Mouse (Mus musculus) intestine, embryonic 14.5 days (tissue): ENCODE data around the gene Ptger4. TPM values are rescaled to one million over a fixed set of nuclear protein-coding genes. Genes with fewer than 3 reads are reported as not detected.

Experiments used
- ATAC-seq: fragments of 200-750 bp; cut with Nextera tagmentation; replicated peaks from 2 replicates; pipeline ENCODE4 v1.8.0; 2017; ENCODE audit warnings: low read depth, moderate number of reproducible peaks, moderate TSS enrichment, moderate library complexity; ENCODE audit not compliant: low FRiP score, low TSS enrichment
- DNase-seq: peaks from one replicate; pipeline ENCODE4 v3.0.0-alpha.2; 2018; ENCODE audit warnings: low spot score
- H3K27ac ChIP-seq: fragments of 300-500 bp; sonication (generic); 2 replicates; pipeline ENCODE4 v1.5.1; 2014; ENCODE audit warnings: low read depth, mild to moderate bottlenecking, control low read depth
- H3K27me3 ChIP-seq: fragments of 300-500 bp; sonication (generic); replicated peaks from 2 replicates; pipeline ENCODE4 v1.6.1; 2014; ENCODE audit warnings: low read length, control low read depth; ENCODE audit not compliant: control insufficient read depth, insufficient read depth
- H3K36me3 ChIP-seq: fragments of 300-500 bp; sonication (generic); 2 replicates; pipeline ENCODE4 v1.6.1; 2014; ENCODE audit warnings: low read length, control low read depth; ENCODE audit not compliant: control insufficient read depth, insufficient read depth
- H3K4me1 ChIP-seq: fragments of 300-500 bp; sonication (generic); replicated peaks from 2 replicates; pipeline ENCODE4 v1.6.1; 2014; ENCODE audit warnings: low read length, control low read depth, mixed read lengths; ENCODE audit not compliant: control insufficient read depth, insufficient read depth
- H3K4me2 ChIP-seq: fragments of 300-500 bp; sonication (generic); 2 replicates; pipeline ENCODE4 v1.6.1; 2014; ENCODE audit warnings: low read length
- H3K4me3 ChIP-seq: fragments of 300-500 bp; sonication (generic); 2 replicates; pipeline ENCODE4 v1.5.1; 2014; ENCODE audit warnings: low read depth, low read length, control low read depth, mixed read lengths
- H3K9ac ChIP-seq: fragments of 300-500 bp; sonication (generic); 2 replicates; pipeline ENCODE4 v1.6.1; 2014; ENCODE audit warnings: mild to moderate bottlenecking, low read length
- H3K9me3 ChIP-seq: fragments of 300-500 bp; sonication (generic); 2 replicates; pipeline ENCODE4 v1.6.1; 2016; ENCODE audit warnings: low read length, control low read depth; ENCODE audit not compliant: control insufficient read depth
- WGBS: fragments of 180-500 bp; shearing (Covaris S2); extraction: QIAGEN DNeasy Blood & Tissue Kit; methylation state at CpG from one replicate; pipeline ENCODE4 v1.1.7; 2014; 5-methylcytosine and 5-hydroxymethylcytosine counted together
- polyA plus RNA-seq: library from polyadenylated mRNA; unstranded; fragments of >200 nt; fragmentation: Nextera tagmentation; extraction: Ambion mirVana; gene quantifications from 2 replicates; pipeline ENCODE4 v1.2.1, GENCODE M21; 2014

Gene Ptger4
- polyA plus RNA-seq, 1 experiment from 2014 or later = 3.9 TPM

DNA sequence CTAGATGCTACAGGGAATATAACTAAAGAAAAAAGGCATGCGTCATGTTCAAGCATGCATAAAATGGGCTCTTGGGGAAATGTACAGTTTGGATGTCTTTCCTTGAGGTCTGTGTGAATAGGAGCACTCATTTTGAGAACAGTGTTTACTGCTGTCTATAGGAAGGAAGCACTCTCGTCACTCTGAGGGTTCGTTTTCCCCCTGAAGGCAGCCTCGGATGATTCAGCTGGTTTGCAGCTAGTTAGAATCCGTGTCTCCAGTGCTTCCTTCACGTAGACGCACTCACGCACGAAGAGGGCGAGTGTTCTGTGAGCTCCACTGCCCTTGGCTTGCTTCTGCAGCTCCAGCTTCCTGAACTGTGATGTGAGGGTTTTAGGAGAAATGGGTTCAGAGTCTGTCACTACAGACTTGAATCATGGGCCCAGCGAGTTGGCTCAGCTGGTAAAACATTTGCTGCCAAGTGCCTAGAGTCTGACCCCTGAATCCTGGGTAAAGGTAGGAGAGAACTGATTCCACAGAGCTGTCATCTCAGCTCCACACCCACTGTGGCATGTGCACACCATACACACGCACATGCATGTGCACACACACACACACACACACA is 70.7 kb downstream of the Ptger4 start:
- no peaks in the 10 kb centered on the region for H3K9me3 ChIP-seq
- no peak overlapping the region for H3K9ac ChIP-seq
- ATAC-seq (no peak), DNase-seq (no peak)
- no peaks in the 10 kb centered on the region for H3K4me1 ChIP-seq
- H3K4me2 ChIP-seq = no peak overlapping the region
- H3K36me3 ChIP-seq = peaks cover 80% of the 10 kb centered on the region
- H3K4me3 ChIP-seq = no peak overlapping the region
- WGBS = 94% methylated on average over 12 of the region's 12 CpGs
- no peak overlapping the region for H3K27ac ChIP-seq
- no peaks in the 10 kb centered on the region for H3K27me3 ChIP-seq

DNA sequence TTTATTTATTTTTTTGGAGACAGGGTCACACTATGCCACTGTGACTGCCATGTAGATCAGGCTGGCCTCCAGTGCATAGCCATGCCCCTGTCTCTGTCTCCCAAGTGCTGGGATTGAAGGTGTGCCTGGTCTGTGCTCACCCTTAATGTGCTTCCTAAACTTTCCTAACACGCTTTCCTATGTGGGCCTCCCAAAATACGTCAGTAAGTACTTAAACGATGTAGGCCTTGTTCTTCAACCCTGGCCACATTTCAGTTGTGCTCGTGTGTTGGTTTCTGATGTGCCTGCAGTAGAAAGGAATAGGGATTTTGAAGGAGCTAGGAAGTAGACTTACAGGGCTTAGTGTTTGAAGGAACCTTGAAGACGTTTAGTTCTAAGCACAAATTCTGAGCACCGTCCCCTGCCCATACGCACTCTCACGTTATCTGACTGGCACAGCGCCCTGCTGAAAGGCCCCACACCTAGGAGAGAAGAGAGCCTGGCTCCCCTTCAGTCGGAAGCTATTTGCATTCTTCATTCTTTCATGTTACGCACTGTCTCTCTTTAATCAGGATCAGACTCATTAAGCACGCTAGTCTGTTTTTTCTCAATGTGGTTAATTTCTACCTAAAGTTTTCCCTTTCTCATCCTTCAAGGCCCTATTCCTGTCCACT is 78.7 kb downstream of the Ptger4 start:
- Histone ChIP-seq H3K27ac (no peak overlapping the region), H3K9ac (no peak overlapping the region), H3K27me3 (no peaks in the 10 kb centered on the region), H3K36me3 (peaks cover 74% of the 10 kb centered on the region), H3K4me1 (no peaks in the 10 kb centered on the region), H3K9me3 (no peaks in the 10 kb centered on the region), H3K4me2 (no peak overlapping the region), H3K4me3 (no peak overlapping the region)
- ATAC-seq (no peak), DNase-seq (no peak)
- WGBS = 87% methylated on average over 12 of the region's 12 CpGs

DNA sequence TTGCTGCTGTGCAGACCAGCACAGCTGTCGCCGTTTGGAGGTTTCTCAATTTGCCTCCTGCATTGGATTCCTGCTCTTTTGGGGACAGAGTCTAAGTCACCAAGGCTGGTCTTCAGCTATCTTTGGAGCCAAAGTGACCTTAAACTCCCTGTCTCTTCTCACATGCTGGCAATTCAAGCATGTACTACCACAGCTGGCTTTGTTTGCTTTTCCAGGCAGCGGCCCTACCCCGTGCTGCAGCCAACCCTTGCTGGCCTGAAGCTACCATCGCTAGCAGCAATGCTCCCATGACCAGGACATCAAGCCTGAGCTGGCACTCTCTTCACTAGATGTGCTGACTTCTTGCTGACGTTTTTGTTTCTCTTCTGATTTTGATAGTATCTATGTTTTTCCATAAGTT is 85.2 kb downstream of the Ptger4 start:
- DNase-seq (no peak), ATAC-seq (no peak)
- Histone ChIP-seq H3K4me3 (no peak overlapping the region), H3K4me1 (peaks cover 14% of the 10 kb centered on the region), H3K4me2 (no peak overlapping the region), H3K27me3 (no peaks in the 10 kb centered on the region), H3K9ac (no peak overlapping the region), H3K27ac (no peak overlapping the region), H3K9me3 (no peaks in the 10 kb centered on the region), H3K36me3 (peaks cover 17% of the 10 kb centered on the region)
- WGBS = 77% methylated on average over 6 of the region's 6 CpGs

DNA sequence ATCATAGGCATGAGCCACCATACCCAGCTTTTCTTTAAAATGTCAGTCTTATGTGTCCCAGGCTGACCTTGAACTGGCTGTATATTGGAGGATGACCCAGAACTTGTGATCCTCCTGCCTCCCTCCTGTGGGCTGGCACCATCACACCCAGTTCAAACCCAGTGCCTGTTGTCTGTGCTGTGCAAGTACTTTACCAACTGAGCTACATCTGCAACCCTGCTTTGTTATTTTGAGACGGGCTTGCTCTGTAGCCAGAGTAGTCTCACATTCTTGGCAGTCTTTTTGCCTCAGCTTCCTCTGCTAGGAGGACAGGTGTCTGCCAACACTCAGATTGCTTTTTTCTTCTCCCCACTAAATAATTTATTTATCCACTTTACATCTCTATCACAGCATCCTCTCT is 86.6 kb downstream of the Ptger4 start:
- peaks cover 14% of the 10 kb centered on the region for H3K4me1 ChIP-seq
- 49% methylated on average over 1 of the region's 1 CpGs for WGBS
- DNase-seq = no peak

More for the DNA sequence above, 86.6 kb downstream of the Ptger4 start:
- H3K27ac ChIP-seq = no peak overlapping the region
- H3K27me3 ChIP-seq = no peaks in the 10 kb centered on the region
- H3K4me2 ChIP-seq = no peak overlapping the region
- H3K9ac ChIP-seq = no peak overlapping the region
- H3K36me3 ChIP-seq = peaks cover 5% of the 10 kb centered on the region; the same call in 1 of the 2 replicates
- no peak overlapping the region for H3K4me3 ChIP-seq
- no peaks in the 10 kb centered on the region for H3K9me3 ChIP-seq
- ATAC-seq = no peak

Other genes starting within 250 kb of the Ptger4 start
- gene C7, start 180.4 kb downstream of the Ptger4 start, polyA plus RNA-seq = 0.11 TPM in 2 replicates
- gene Card6, start 135.6 kb downstream of the Ptger4 start, polyA plus RNA-seq = 1.1 and 1.4 TPM in 2 replicates
- 807 and 885 TPM in 2 replicates for gene Rpl37, start 127.5 kb downstream of the Ptger4 start, polyA plus RNA-seq
- 26.0 and 27.5 TPM in 2 replicates for gene Prkaa1, start 100.3 kb downstream of the Ptger4 start, polyA plus RNA-seq
- gene Ttc33, start 58.7 kb downstream of the Ptger4 start, polyA plus RNA-seq = 37.4 and 41.2 TPM in 2 replicates